ENCODE assay signal across 22 mouse cellular contexts in genomic region chr19:37029771-37030170, GRCm38 (mm10).
A peak's percentile ranks its signal among the peaks of the same experiment; 100 is the strongest.
DNase-seq lines count a peak whose midpoint lies in the region; ATAC-seq and TF ChIP-seq lines count a peak whose summit lies in the region.
"Had no signal": no experiment of that assay in that cellular context is flagged by ENCODE, and none has a peak within 500 bp of the region (broad histone marks: within the 10 kb centered on the region; RNA-seq: fewer than 3 reads in every experiment).

No protein-coding gene starts in this region.

- H3K27ac ChIP-seq in hindbrain, postnatal 0 days = no peak overlapping the region
- no peak overlapping the region for H3K27ac ChIP-seq in hindbrain, embryonic 16.5 days (ENCODE audit: low read depth, low read length)
- H3K27ac ChIP-seq in olfactory bulb, adult 2 months (ENCODE audit: insufficient read depth, low read depth, low read length) = 0 out of 2 replicates have a peak overlapping the region, but pooled peaks have one; percentile 10
- H3K27ac ChIP-seq: embryonic facial prominence, embryonic 12.5 days; embryonic facial prominence, embryonic 15.5 days; hindbrain, embryonic 14.5 days; intestine, embryonic 15.5 days had no signal

- DNase-seq in hindbrain, postnatal 0 days (ENCODE audit: low spot score) = peak; percentile 37
- peak; percentile 44 for DNase-seq in retina, postnatal 1 day
- DNase-seq in retina, embryonic 14.5 days (ENCODE audit: low spot score) = no peak
- DNase-seq in NIH3T3 (ENCODE audit: low read depth) (peak; percentile 57), liver (no peak)
- no peak for DNase-seq in lung, postnatal 25 days (ENCODE audit: low spot score)
- DNase-seq: adrenal gland, adult 2 months; adrenal gland, postnatal 14 days; cerebellum, adult 18-20 months; cerebellum, adult 9-10 months; cerebellum, postnatal 14 days; gastrocnemius, postnatal 25 days; heart, adult 18-20 months; heart, postnatal 10 days; heart, postnatal 36 days had no signal

- ATAC-seq in hindbrain, postnatal 0 days = 0 out of 2 replicates have a peak, but pooled peaks have one; percentile 41
- no peak for ATAC-seq in hindbrain, embryonic 16.5 days
- ATAC-seq: forebrain, embryonic 14.5 days; intestine, embryonic 15.5 days had no signal

- H3K4me3 ChIP-seq in hindbrain, postnatal 0 days (ENCODE audit: low read length) = no peak overlapping the region
- no peak overlapping the region for H3K4me3 ChIP-seq in hindbrain, embryonic 16.5 days (ENCODE audit: low read length)
- H3K4me3 ChIP-seq in olfactory bulb, adult 2 months (ENCODE audit: insufficient read depth, low read depth, low read length) = no peak overlapping the region
- H3K4me3 ChIP-seq: embryonic facial prominence, embryonic 12.5 days; embryonic facial prominence, embryonic 15.5 days; intestine, embryonic 15.5 days had no signal

- H3K4me1 ChIP-seq in hindbrain, postnatal 0 days (ENCODE audit: insufficient read depth, low read length) = no peaks in the 10 kb centered on the region
- H3K4me1 ChIP-seq in hindbrain, embryonic 16.5 days (ENCODE audit: control insufficient read depth, insufficient read depth, low read depth, low read length) = no peaks in the 10 kb centered on the region
- peaks cover 25% of the 10 kb centered on the region for H3K4me1 ChIP-seq in olfactory bulb, adult 2 months (ENCODE audit: control insufficient read depth, insufficient read depth, low read length)
- H3K4me1 ChIP-seq: embryonic facial prominence, embryonic 12.5 days; embryonic facial prominence, embryonic 15.5 days; intestine, embryonic 15.5 days had no signal

- WGBS in hindbrain, postnatal 0 days = 59% methylated on average over 6 of the region's 6 CpGs
- 62% methylated on average over 6 of the region's 6 CpGs for WGBS in hindbrain, embryonic 16.5 days
- WGBS in olfactory bulb, adult 2 months = 27% methylated on average over 6 of the region's 6 CpGs

- no peak for TF ChIP-seq CTCF in hindbrain, postnatal 0 days (IDR thresholded peaks at IDR 0.05; ENCODE audit: low read depth)
- TF ChIP-seq CTCF in olfactory bulb, adult 2 months (IDR thresholded peaks at IDR 0.05; ENCODE audit: insufficient read depth, low read depth, low read length) = no peak

- H3K9me3 ChIP-seq in hindbrain, postnatal 0 days (ENCODE audit: low read length) = no peaks in the 10 kb centered on the region
- no peaks in the 10 kb centered on the region for H3K9me3 ChIP-seq in hindbrain, embryonic 16.5 days (ENCODE audit: control insufficient read depth, low read length)
- H3K9me3 ChIP-seq: embryonic facial prominence, embryonic 12.5 days; embryonic facial prominence, embryonic 15.5 days; intestine, embryonic 15.5 days had no signal

- H3K36me3 ChIP-seq in hindbrain, postnatal 0 days (ENCODE audit: insufficient read depth, low read length) = no peaks in the 10 kb centered on the region
- H3K36me3 ChIP-seq in hindbrain, embryonic 16.5 days (ENCODE audit: control insufficient read depth, insufficient read depth, low read length) = 0 out of 2 replicates have a peak, but pooled peaks cover 2% of the 10 kb centered on the region
- H3K36me3 ChIP-seq: embryonic facial prominence, embryonic 12.5 days; embryonic facial prominence, embryonic 15.5 days; intestine, embryonic 15.5 days had no signal

- no peak overlapping the region for H3K9ac ChIP-seq in hindbrain, postnatal 0 days (replicated peaks; ENCODE audit: low read length)
- no peak overlapping the region for H3K9ac ChIP-seq in hindbrain, embryonic 16.5 days (ENCODE audit: low read depth, low read length)
- H3K9ac ChIP-seq: embryonic facial prominence, embryonic 12.5 days; embryonic facial prominence, embryonic 15.5 days; hindbrain, embryonic 14.5 days; intestine, embryonic 15.5 days had no signal

- no peaks in the 10 kb centered on the region for H3K27me3 ChIP-seq in hindbrain, postnatal 0 days (ENCODE audit: insufficient read depth, low read length)
- no peaks in the 10 kb centered on the region for H3K27me3 ChIP-seq in hindbrain, embryonic 16.5 days (replicated peaks; ENCODE audit: control insufficient read depth, insufficient read depth, low read length)
- H3K27me3 ChIP-seq: embryonic facial prominence, embryonic 12.5 days; embryonic facial prominence, embryonic 15.5 days; intestine, embryonic 15.5 days had no signal

- no peak overlapping the region for H3K4me2 ChIP-seq in hindbrain, postnatal 0 days (ENCODE audit: low read depth, low read length)
- no peak overlapping the region for H3K4me2 ChIP-seq in hindbrain, embryonic 16.5 days (ENCODE audit: low read length)
- H3K4me2 ChIP-seq: embryonic facial prominence, embryonic 12.5 days; embryonic facial prominence, embryonic 15.5 days; hindbrain, embryonic 14.5 days; intestine, embryonic 15.5 days had no signal

- no peak for TF ChIP-seq POLR2A in olfactory bulb, adult 2 months (IDR thresholded peaks at IDR 0.05; ENCODE audit: insufficient read depth, low read depth, low read length)

Comparison
In these comparisons a context has a peak if more than half of its experiments do, and no peak if none do; other contexts are left out.
1. DNase-seq: peak in hindbrain, postnatal 0 days (single experiment), retina, postnatal 1 day (single experiment) and NIH3T3 (single experiment); none in retina, embryonic 14.5 days (single experiment), liver (single experiment) and lung, postnatal 25 days (single experiment).